Mouse (Mus musculus) right cerebral cortex, adult 2 months (tissue): ENCODE results near the gene Surf1.
"Not testable (repeated sequence)": the region's sequence is repeated elsewhere in the genome, so short reads cannot be mapped to it uniquely, and the experiment has no call there.

Experiments
- DNase-seq, 2 experiments: peaks; one replicate each; pipeline ENCODE4 v3.0.0; 2021 to 2022; ENCODE audit warnings: low spot score in 2 of 2

Surf1 gene

DNA sequence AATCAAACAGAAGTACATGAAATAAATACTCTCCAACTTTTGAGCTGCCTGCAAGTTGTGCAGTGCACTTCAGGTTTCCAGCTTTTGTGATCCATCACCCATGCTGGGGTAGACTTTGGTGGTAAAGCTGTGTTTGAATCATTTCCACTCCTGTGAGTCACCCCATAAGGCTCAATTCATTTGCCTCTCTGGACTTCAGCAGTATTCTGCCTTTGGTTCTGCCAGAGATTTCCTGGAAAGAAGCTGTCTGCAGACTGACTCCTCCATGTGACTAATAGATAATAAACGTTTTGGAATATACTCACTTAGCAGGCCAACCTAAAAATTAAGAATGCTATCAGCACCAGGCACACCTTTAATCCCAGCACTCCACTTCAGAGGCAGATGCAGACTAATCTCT lies 15.6 kb downstream of the Surf1 start:
- no peak for DNase-seq

DNA sequence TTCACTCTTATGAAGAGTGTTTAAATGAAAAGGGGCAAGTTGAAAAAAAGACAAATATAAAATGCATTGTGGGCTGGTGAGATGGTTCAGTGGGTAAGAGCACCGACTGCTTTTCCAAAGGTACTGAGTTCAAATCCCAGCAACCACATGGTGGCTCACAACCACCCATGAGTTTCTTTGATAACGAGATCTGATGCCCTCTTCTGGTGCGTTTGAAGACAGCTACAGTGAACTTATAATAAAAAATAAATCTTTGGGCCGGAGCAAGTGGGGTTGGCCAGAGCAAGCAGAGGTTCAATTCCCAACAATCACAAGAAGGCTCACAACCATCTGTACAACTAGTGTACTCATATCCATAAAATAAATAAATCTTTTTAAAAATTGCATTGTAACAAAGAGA lies 20.4 kb downstream of the Surf1 start:
- no peak for DNase-seq

GRCm38 (mm10) chr2:26886170-26886569 lies 30.2 kb downstream of the Surf1 start:
- DNase-seq, result not testable (repeated sequence)

- DNase-seq, result not testable (repeated sequence)
These were observed 30.8 kb downstream of the Surf1 start for GRCm38 (mm10) chr2:26885541-26885940.

- no peak for DNase-seq
These were observed 37.8 kb downstream of the Surf1 start for GRCm38 (mm10) chr2:26878571-26878970.

GRCm38 (mm10) chr2:26870666-26871065 lies 45.7 kb downstream of the Surf1 start:
- DNase-seq, result no peak

DNA sequence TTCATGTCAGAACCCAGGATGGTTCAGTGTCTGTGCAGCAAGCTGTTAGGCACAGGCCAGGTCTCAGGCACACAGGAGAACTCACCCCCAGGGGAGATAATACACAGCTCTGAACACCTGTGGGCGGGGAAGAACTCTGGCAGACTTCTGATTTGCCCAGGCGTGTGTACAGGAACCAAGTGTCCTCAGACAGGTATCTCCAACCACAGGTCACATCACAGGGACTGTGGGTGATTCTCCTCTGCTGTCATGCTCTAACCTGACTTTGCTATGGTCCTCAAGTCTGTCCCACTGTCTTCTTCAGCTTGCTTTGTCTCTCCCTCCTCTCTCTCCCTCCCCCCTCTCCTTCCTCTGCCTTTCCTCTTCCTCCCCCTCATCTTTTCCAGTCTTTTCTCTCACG lies 51.5 kb downstream of the Surf1 start, which contains the start of gene Abo:
TSS of gene Abo (minus strand) at position 101 of the 400 bp plus-strand sequence.
- no peak for DNase-seq
